Mouse (Mus musculus): ENCODE measurements at regions not wholly inside any gene's neighbourhood (a gene's known extent, or its start where the extent isn't known, plus 50 kb on each side); places are given as distances from the start of the nearest gene placed in this dataset.

DNA sequence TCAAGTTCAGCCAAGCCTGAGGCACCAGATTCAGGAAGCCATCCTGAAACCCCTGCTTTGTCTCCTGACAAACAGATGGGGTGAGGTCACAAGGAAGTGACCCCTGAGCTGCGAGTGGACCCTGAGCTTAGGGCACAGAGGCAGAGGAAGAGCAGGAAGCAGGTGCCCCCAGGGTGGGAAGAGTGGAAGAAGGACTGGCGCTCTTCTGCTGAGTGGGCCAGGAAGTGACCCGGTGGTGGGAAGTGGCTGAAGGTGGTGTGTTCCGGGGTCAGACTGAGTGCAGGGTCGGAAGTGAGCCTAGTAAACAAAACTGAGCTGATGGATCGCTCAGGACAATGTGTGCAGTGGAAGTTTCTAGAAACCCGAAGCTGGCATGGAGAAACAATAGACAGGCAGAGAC is 57.2 kb upstream of the Unc5b start:
- DNase-seq: no peak

DNA sequence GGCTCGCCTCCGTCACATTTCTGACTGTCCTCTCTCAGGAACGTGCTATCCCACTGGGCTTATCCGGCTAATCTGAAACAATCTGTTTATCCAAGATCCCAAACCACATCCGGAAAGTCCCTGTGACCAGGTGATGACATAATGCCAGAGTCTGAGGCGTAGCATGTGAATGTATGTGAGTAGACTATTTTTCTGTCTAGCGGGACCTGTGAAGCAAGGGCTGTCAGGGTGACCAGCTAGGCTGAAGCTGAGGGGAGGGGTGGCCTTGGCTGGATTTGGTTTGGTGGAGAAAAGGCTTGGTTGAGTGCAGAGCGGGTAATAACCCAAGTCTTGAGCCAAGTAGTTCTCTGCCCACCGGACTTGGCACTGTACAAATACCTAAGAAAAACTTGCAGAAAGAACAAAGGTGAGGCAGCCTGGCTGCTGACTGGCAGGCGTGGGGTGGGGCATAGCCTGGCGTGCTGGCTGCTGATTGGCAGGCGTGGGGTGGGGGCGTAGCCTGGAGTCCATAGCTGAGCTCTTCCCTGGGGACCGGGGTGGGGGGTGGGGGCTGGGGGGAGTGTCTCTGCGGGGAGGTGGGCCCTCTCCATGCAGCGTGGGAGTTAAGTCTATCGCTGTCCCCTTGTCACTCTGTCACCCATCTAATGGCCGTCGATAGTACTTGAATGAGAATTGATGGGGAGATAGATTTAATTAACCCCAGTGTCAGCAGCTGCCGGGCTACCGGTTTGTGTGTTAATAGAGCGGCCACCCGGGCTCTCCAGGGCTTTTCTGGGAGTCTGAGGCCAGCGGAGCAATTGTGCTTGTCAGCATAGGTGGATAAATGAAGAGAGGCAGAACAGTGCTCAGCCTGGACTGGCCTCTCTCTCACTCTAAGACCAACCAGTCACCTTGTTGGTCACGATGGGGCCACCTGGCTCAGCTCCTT is 54.2 kb upstream of the Unc5b start:
- DNase-seq: no peak

DNA sequence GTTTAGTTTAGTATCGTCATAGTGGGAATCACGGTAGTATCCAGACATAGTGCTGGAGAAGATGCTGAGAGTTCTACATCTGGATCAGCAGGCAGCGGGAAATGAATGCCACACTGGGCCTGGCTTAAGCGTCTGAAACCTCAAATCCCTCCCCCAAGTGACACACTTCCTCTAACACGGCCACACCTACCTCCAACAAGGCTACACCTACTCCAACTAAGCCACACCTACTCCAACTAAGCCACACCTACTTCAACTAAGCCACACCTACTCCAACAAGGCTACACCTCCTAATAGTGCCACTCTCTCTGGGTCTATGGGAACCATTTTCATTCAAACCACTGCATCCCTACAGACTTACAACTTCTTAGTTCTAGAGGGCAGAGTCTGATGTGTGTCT is 53.4 kb upstream of the Unc5b start:
- no peak for DNase-seq
